Mouse (Mus musculus) liver, embryonic 13.5 days (tissue): ENCODE data around the gene Polr2f. TPM values are rescaled to one million over a fixed set of nuclear protein-coding genes. Genes with fewer than 3 reads are reported as not detected.

Source experiments
- ATAC-seq: fragments of 200-750 bp; cut with Nextera tagmentation; 2 replicates; pipeline ENCODE4 v1.8.0; 2017; ENCODE audit warnings: low read depth, mild to moderate bottlenecking, moderate number of reproducible peaks, moderate library complexity
- DNase-seq: peaks from one replicate; pipeline ENCODE4 v3.0.0; 2022
- H3K27ac ChIP-seq: fragments of 300-500 bp; sonication (generic); 2 replicates; pipeline ENCODE4 v1.5.1; 2015; ENCODE audit warnings: moderate library complexity, mild to moderate bottlenecking, inconsistent platforms
- H3K27me3 ChIP-seq: fragments of 300-500 bp; sonication (generic); 2 replicates; pipeline ENCODE4 v1.6.1; 2015; ENCODE audit warnings: mild to moderate bottlenecking, inconsistent platforms
- H3K36me3 ChIP-seq: fragments of 300-500 bp; sonication (generic); 2 replicates; pipeline ENCODE4 v1.6.1; 2015; ENCODE audit warnings: mild to moderate bottlenecking, inconsistent platforms
- H3K4me1 ChIP-seq: fragments of 300-500 bp; sonication (generic); replicated peaks from 2 replicates; pipeline ENCODE4 v1.6.1; 2015; ENCODE audit warnings: inconsistent platforms
- H3K4me2 ChIP-seq: fragments of 300-500 bp; sonication (generic); 2 replicates; pipeline ENCODE4 v1.6.1; 2015; ENCODE audit warnings: inconsistent platforms, mild to moderate bottlenecking, moderate library complexity
- H3K4me3 ChIP-seq: fragments of 300-500 bp; sonication (generic); replicated peaks from 2 replicates; pipeline ENCODE4 v1.5.1; 2015; ENCODE audit warnings: mild to moderate bottlenecking, inconsistent platforms
- H3K9ac ChIP-seq: fragments of 300-500 bp; sonication (generic); 2 replicates; pipeline ENCODE4 v1.6.1; 2015; ENCODE audit warnings: mild to moderate bottlenecking, inconsistent platforms
- H3K9me3 ChIP-seq: fragments of 300-500 bp; sonication (generic); replicated peaks from 2 replicates; pipeline ENCODE4 v1.6.1; 2016; ENCODE audit warnings: inconsistent platforms
- WGBS: fragments of 180-500 bp; shearing (Covaris S2); methylation state at CpG from one replicate; pipeline ENCODE4 v1.1.7; 2015; ENCODE audit not compliant: insufficient replicate concordance; 5-methylcytosine and 5-hydroxymethylcytosine counted together
- polyA plus RNA-seq: library from polyadenylated mRNA; unstranded; fragments of >200 nt; fragmentation: Nextera tagmentation; extraction: Ambion mirVana; gene quantifications from 2 replicates; pipeline ENCODE4 v1.2.1, GENCODE M21; 2015

Gene Polr2f
- polyA plus RNA-seq, result 233 and 235 TPM in 2 replicates

GRCm38 (mm10) chr15:79140866-79141565 is at the start of gene Polr2f, which contains the start of gene 1700088E04Rik:
TSS of gene Polr2f (plus strand) at chr15:79141009.
TSS of gene 1700088E04Rik (minus strand) at chr15:79141253.
- under 1% methylated on average over 57 of the region's 57 CpGs for WGBS
- no peaks in the 10 kb centered on the region for H3K9me3 ChIP-seq
- peak; percentile 89 for ATAC-seq
- 0 out of 2 replicates have a peak, but pooled peaks cover 6% of the 10 kb centered on the region for H3K27me3 ChIP-seq
- H3K4me3 ChIP-seq, result peak within 1 kb of the TSS; percentile 92
- H3K4me2 ChIP-seq, result peak within 1 kb of the TSS; percentile 95
- DNase-seq, result peak; percentile 93
- peaks cover 32% of the 10 kb centered on the region for H3K4me1 ChIP-seq
- peaks cover 29% of the 10 kb centered on the region for H3K36me3 ChIP-seq
- H3K9ac ChIP-seq, result peak within 1 kb of the TSS; percentile 92
- peak within 1 kb of the TSS; percentile 71 for H3K27ac ChIP-seq

DNA sequence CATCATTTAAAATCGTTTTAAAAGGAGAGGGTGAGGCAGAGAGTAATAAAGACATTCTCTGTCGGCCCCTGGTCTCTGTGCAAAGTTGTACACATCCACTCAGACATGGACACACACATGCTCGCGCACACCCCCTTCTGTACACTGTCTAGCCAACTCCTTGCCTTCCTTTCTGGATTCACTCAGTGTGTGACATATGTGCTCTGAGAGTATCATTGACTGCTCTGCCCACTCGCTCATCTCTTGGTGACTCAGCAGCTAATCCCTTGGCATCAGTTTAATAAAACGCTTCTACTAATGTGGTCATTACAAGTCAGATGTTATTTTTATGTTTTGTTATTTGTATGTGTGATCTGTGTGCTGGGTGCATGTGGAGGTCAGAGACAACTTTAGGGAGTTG is 48.5 kb upstream of the Polr2f start:
- peaks cover 12% of the 10 kb centered on the region for H3K4me1 ChIP-seq
- no peak for DNase-seq
- no peak overlapping the region for H3K4me2 ChIP-seq
- H3K9ac ChIP-seq, result no peak overlapping the region
- ATAC-seq, result no peak
- H3K27me3 ChIP-seq, result no peaks in the 10 kb centered on the region
- H3K27ac ChIP-seq, result no peak overlapping the region
- no peak overlapping the region for H3K4me3 ChIP-seq
- no peaks in the 10 kb centered on the region for H3K9me3 ChIP-seq
- 81% methylated on average over 6 of the region's 6 CpGs for WGBS
- H3K36me3 ChIP-seq, result peaks cover 89% of the 10 kb centered on the region

DNA sequence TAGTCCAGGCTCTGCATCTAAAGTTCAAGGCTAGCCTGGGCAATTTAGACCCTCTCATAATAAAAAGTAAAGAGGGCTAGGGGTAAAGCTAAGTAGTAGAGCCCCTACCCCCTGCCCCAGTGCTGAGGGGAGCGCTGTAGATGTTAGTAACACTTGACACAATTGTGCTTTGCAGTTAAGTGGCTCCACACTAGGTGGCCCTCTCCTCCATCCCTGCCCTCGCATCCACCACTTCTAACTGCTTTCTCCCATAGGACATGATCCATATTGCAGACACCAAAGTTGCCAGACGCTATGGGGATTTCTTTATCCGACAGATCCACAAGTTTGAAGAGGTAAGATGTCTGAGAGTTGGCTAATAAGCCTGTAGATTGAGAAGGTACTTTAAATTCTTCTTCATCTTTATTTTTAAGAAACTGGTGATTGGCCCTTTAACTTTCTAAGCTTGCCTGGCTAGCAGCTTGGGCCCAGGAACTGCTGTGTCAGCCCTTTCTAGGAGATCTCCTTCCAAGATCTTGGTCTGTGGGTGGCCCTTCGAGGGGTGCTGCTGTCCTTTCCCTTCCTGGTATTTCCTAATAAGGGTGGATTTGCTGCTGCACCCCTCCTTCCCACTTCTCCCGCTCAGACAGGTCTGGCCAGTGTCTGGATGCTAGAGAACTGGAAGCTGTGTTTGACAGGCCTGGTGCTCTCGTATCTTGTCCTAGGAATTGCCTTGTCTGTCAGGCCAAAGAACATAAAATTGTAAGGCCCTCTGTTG is 47.5 kb upstream of the Polr2f start:
- peaks cover 81% of the 10 kb centered on the region for H3K36me3 ChIP-seq
- H3K9me3 ChIP-seq, result no peaks in the 10 kb centered on the region
- no peaks in the 10 kb centered on the region for H3K27me3 ChIP-seq
- no peak overlapping the region for H3K4me3 ChIP-seq
- 78% methylated on average over 7 of the region's 7 CpGs for WGBS
- H3K4me2 ChIP-seq, result no peak overlapping the region
- no peak overlapping the region for H3K27ac ChIP-seq
- peaks cover 22% of the 10 kb centered on the region for H3K4me1 ChIP-seq
- DNase-seq (no peak), ATAC-seq (no peak)
- H3K9ac ChIP-seq, result no peak overlapping the region

GRCm38 (mm10) chr15:79095483-79095882 is 45.3 kb upstream of the Polr2f start:
- H3K4me1 ChIP-seq, result peaks cover 29% of the 10 kb centered on the region
- ATAC-seq (no peak), DNase-seq (no peak)
- H3K9ac ChIP-seq, result no peak overlapping the region
- peaks cover 59% of the 10 kb centered on the region for H3K36me3 ChIP-seq
- no peaks in the 10 kb centered on the region for H3K9me3 ChIP-seq
- no peak overlapping the region for H3K4me3 ChIP-seq
- no peak overlapping the region for H3K27ac ChIP-seq
- WGBS, result 78% methylated on average over 5 of the region's 5 CpGs
- H3K27me3 ChIP-seq, result no peaks in the 10 kb centered on the region
- no peak overlapping the region for H3K4me2 ChIP-seq

GRCm38 (mm10) chr15:79096556-79096955 is 44.3 kb upstream of the Polr2f start:
- no peak overlapping the region for H3K9ac ChIP-seq
- DNase-seq, result no peak

DNA sequence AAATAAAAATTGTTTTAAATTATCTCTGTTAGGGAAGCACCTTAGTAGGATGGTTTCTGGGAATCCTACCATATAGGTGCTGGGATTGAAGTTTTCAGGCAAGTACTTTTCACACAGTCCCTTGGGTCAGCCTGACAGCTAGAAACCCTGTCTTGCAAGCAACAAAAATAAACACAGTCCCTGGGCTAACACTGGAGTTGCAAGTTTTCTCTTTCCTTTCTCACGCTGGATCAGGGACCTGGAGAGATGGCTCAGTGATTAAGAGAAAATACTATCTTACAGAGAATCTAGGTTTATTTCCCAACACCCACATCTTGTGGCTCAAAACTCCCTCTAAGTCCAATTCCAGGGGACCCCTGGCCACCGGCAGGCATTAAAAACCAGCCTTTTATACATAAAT is 43.7 kb upstream of the Polr2f start:
- ATAC-seq (no peak), DNase-seq (no peak)
- Histone ChIP-seq H3K36me3 (peaks cover 42% of the 10 kb centered on the region), H3K27ac (peak overlapping the region; percentile 47; the same call in 1 of the 2 replicates), H3K9ac (peak overlapping the region; percentile 11; the same call in 1 of the 2 replicates), H3K27me3 (no peaks in the 10 kb centered on the region), H3K9me3 (no peaks in the 10 kb centered on the region), H3K4me1 (peaks cover 29% of the 10 kb centered on the region), H3K4me2 (no peak overlapping the region), H3K4me3 (no peak overlapping the region)
- 45% methylated on average over 2 of the region's 2 CpGs for WGBS

More at GRCm38 (mm10) chr15:79096556-79096955, 44.3 kb upstream of the Polr2f start:
- H3K36me3 ChIP-seq, result peaks cover 48% of the 10 kb centered on the region
- no peak overlapping the region for H3K4me3 ChIP-seq
- no peak for ATAC-seq
- WGBS, result 75% methylated on average over 3 of the region's 3 CpGs
- no peaks in the 10 kb centered on the region for H3K9me3 ChIP-seq
- peaks cover 29% of the 10 kb centered on the region for H3K4me1 ChIP-seq
- H3K27ac ChIP-seq, result no peak overlapping the region
- no peak overlapping the region for H3K4me2 ChIP-seq
- H3K27me3 ChIP-seq, result no peaks in the 10 kb centered on the region

- H3K27ac ChIP-seq, result peak overlapping the region; percentile 47; the same call in 1 of the 2 replicates
- peaks cover 37% of the 10 kb centered on the region for H3K36me3 ChIP-seq
- peak; percentile 27 for DNase-seq
- peak overlapping the region; percentile 11; the same call in 1 of the 2 replicates for H3K9ac ChIP-seq
- no peak overlapping the region for H3K4me2 ChIP-seq
- peaks cover 29% of the 10 kb centered on the region for H3K4me1 ChIP-seq
- H3K9me3 ChIP-seq, result no peaks in the 10 kb centered on the region
- peak; percentile 76 for ATAC-seq
- H3K27me3 ChIP-seq, result no peaks in the 10 kb centered on the region
- no peak overlapping the region for H3K4me3 ChIP-seq
- 15% methylated on average over 6 of the region's 6 CpGs for WGBS
These were observed 43.2 kb upstream of the Polr2f start for GRCm38 (mm10) chr15:79097611-79098025.

DNA sequence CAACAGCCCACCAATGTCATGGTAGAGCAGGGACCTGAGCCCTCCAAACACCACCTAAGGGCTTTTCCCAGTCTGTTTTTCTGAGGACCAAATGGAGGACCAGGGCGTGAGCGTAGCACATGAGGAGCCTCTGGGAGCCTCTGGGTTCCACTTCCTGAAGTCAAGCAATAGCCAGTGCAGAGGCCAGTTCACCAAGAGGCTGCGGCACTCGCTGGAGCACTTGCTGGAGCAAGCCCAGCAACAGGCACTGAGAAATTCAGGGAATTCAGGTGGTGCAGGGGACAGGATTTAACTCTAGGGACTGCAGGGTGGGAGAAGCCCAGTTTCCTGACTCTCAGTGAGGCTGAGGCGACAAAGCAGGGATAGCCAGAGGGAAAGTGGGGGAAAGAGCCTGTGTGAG is 42.6 kb upstream of the Polr2f start:
- DNase-seq, result no peak
- Histone ChIP-seq H3K27ac (no peak overlapping the region; the same call in 1 of the 2 replicates), H3K4me1 (peaks cover 29% of the 10 kb centered on the region), H3K9me3 (no peaks in the 10 kb centered on the region), H3K4me2 (no peak overlapping the region), H3K36me3 (peaks cover 31% of the 10 kb centered on the region), H3K4me3 (no peak overlapping the region), H3K27me3 (no peaks in the 10 kb centered on the region), H3K9ac (no peak overlapping the region)
- no peak for ATAC-seq
- 65% methylated on average over 5 of the region's 5 CpGs for WGBS

- Histone ChIP-seq H3K4me2 (no peak overlapping the region), H3K27ac (no peak overlapping the region), H3K9ac (no peak overlapping the region), H3K4me1 (peaks cover 29% of the 10 kb centered on the region), H3K36me3 (peaks cover 25% of the 10 kb centered on the region), H3K9me3 (no peaks in the 10 kb centered on the region), H3K27me3 (no peaks in the 10 kb centered on the region), H3K4me3 (no peak overlapping the region)
- ATAC-seq, result no peak
- DNase-seq, result no peak
- WGBS, result 20% methylated on average over 7 of the region's 7 CpGs
These were observed 41.9 kb upstream of the Polr2f start for GRCm38 (mm10) chr15:79098868-79099267.

DNA sequence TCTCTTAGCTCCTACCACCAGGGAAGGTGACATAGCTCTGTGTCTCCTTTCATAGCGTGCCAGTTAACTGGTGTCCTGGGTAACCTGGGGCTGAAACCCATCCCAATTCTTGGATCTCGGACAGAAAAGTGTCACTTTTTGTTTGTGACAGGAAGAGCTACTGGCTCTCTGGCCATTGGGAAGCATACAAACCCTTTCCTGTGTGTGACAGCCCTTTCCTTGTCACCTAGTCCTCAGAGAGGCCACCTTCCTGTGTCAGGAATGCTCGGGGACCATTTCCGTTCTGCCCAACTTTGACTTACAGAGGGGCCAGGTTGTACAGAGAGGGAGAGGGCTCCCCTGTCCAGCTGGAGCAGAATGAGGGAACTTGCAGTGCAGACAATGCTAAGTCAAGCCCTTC is 41.4 kb upstream of the Polr2f start:
- no peak overlapping the region for H3K4me2 ChIP-seq
- no peaks in the 10 kb centered on the region for H3K9me3 ChIP-seq
- ATAC-seq, result no peak
- H3K9ac ChIP-seq, result no peak overlapping the region
- no peak overlapping the region for H3K27ac ChIP-seq
- peaks cover 29% of the 10 kb centered on the region for H3K4me1 ChIP-seq
- H3K36me3 ChIP-seq, result peaks cover 19% of the 10 kb centered on the region
- 33% methylated on average over 4 of the region's 4 CpGs for WGBS
- H3K27me3 ChIP-seq, result no peaks in the 10 kb centered on the region
- no peak overlapping the region for H3K4me3 ChIP-seq
- DNase-seq, result no peak

DNA sequence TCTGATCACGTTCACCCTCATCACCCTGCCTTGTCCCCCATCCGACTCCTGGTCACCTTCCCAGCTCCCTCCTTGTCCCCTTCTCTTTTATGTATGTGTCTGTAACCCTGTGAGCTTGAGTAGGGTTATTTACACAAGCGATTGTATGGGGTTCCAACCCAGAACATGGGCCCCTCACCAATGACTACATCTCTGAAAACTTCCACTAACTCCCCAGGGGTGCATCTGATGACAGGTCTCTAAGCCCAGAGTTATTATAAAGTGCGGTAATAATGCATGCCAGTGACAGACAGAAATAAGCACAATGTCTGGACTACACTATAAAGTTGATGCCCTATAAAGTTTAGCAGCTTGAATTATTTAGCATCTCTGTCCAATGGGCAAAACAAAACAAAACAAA is 40.4 kb upstream of the Polr2f start:
- DNase-seq, result no peak
- H3K4me2 ChIP-seq, result no peak overlapping the region
- no peak overlapping the region for H3K4me3 ChIP-seq
- no peaks in the 10 kb centered on the region for H3K27me3 ChIP-seq
- peaks cover 10% of the 10 kb centered on the region for H3K36me3 ChIP-seq
- H3K4me1 ChIP-seq, result peaks cover 36% of the 10 kb centered on the region
- 72% methylated on average over 4 of the region's 4 CpGs for WGBS
- H3K27ac ChIP-seq, result no peak overlapping the region
- ATAC-seq, result no peak
- no peaks in the 10 kb centered on the region for H3K9me3 ChIP-seq
- H3K9ac ChIP-seq, result no peak overlapping the region
